Mouse (Mus musculus): Measurements from ENCODE around the gene Ttc4. TPM values are rescaled to one million over a fixed set of nuclear protein-coding genes. Genes with fewer than 3 reads are reported as not detected.

Gene Ttc4
- polyA plus RNA-seq (2012; ENCODE audit: low replicate concordance), result 2.3 and 15.0 TPM in 2 replicates

GRCm38 (mm10) chr4:106678442-106679118 is at the start of gene Ttc4:
Gene Ttc4, minus strand, starts transcription at chr4:106678944.

GRCm38 (mm10) chr4:106650833-106651527 is 27.8 kb downstream of the Ttc4 start, which contains the start of gene Pars2:
Gene Pars2, plus strand, starts transcription at chr4:106651069.

GRCm38 (mm10) chr4:106622030-106622493 is 56.7 kb downstream of the Ttc4 start, which contains the start of gene Ttc22:
Gene Ttc22, plus strand, starts transcription at chr4:106622432.

GRCm38 (mm10) chr4:106617056-106617455 is 61.7 kb downstream of the Ttc4 start, which contains the start of gene Lexm:
Gene Lexm, minus strand, starts transcription at chr4:106617241.

Other genes with a start within 250 kb of the Ttc4 start
- not detected in 2 replicates for gene Pcsk9, start 214.6 kb downstream of the Ttc4 start, polyA plus RNA-seq (2012; ENCODE audit: low replicate concordance)
- not detected in 2 replicates for gene Bsnd, start 186.7 kb downstream of the Ttc4 start, polyA plus RNA-seq (2012; ENCODE audit: low replicate concordance)
- gene Dhcr24, start 117.9 kb downstream of the Ttc4 start, polyA plus RNA-seq (2012; ENCODE audit: low replicate concordance), result 14.4 and 29.0 TPM in 2 replicates
- not detected in 2 replicates for gene Lexm, start 61.7 kb downstream of the Ttc4 start, polyA plus RNA-seq (2012; ENCODE audit: low replicate concordance)
- not detected in 2 replicates for gene Ttc22, start 56.5 kb downstream of the Ttc4 start, polyA plus RNA-seq (2012; ENCODE audit: low replicate concordance)
- 1.4 and 4.5 TPM in 2 replicates for gene Pars2, start 27.9 kb downstream of the Ttc4 start, polyA plus RNA-seq (2012; ENCODE audit: low replicate concordance)
- not detected in 2 replicates for gene Mroh7, start 52.0 kb upstream of the Ttc4 start, polyA plus RNA-seq (2012; ENCODE audit: low replicate concordance)
- 0.09 TPM in 1 of 2 replicates, not detected in the other for gene Fam151a, start 54.9 kb upstream of the Ttc4 start, polyA plus RNA-seq (2012; ENCODE audit: low replicate concordance)
- gene Acot11, start 126.1 kb upstream of the Ttc4 start, polyA plus RNA-seq (2012; ENCODE audit: low replicate concordance), result 0.84 and 4.1 TPM in 2 replicates
- gene Ssbp3, start 231.8 kb upstream of the Ttc4 start, polyA plus RNA-seq (2012; ENCODE audit: low replicate concordance), result 630 and 926 TPM in 2 replicates